Mouse (Mus musculus): Measurements from ENCODE around the gene Sgms1. TPM values are rescaled to one million over a fixed set of nuclear protein-coding genes. Genes with fewer than 3 reads are reported as not detected.
"Not testable (repeated sequence)": the region's sequence is repeated elsewhere in the genome, so short reads cannot be mapped to it uniquely, and the experiment has no call there.

The Sgms1 gene
- polyA plus RNA-seq, 1 experiment = 42.2 TPM

DNA sequence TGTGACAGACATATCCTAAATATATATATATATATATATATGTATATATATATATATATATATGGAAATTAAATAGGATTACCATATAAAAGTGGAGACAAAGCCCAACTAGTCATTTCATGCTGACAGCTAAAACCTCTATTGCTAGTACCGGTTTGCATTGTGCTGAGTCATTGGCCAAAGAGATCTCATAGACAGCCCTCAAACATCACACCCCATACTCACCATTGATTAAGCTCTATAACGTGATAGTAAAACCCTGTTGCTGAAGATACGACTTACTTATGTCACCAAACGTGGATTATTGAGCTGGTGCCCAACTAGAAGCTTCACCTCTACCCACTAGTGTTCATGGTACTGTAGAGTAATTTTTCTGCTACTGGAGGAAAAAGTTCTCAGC, 298.7 kb downstream of the Sgms1 start:
- no peak overlapping the region for H3K27ac ChIP-seq (ENCODE audit: insufficient read depth, low read length)
- TF ChIP-seq POLR2A (IDR thresholded peaks at IDR 0.05; ENCODE audit: low read depth, low read length) = no peak
- TF ChIP-seq CTCF (IDR thresholded peaks at IDR 0.05; ENCODE audit: borderline replicate concordance, insufficient read depth, low read length) = no peak
- no peak overlapping the region for H3K4me3 ChIP-seq (ENCODE audit: insufficient read depth, low read length)
- H3K4me1 ChIP-seq (ENCODE audit: control insufficient read depth, insufficient read depth, low read length) = no peaks in the 10 kb centered on the region

DNA sequence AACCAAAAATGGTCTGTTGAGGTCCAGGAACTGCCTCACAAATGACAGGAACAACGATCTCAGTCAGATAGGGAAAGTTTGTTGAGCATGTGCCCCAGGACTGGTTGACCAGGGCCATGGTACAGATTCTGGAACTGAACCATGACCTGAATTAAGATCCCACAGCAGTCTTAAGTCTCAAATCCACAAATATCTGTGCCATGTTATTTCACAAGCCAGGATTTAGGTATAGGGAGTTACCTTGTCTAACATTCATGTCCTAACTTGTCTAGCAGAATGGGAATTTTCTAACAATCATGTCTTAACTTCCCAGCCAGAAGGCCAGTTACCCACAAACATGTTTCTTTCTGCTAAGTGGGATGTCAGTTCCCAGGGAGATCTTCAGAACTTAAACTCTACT, 300.9 kb downstream of the Sgms1 start:
- Histone ChIP-seq H3K4me3 (ENCODE audit: insufficient read depth, low read length) (no peak overlapping the region), H3K27ac (ENCODE audit: insufficient read depth, low read length) (no peak overlapping the region), H3K4me1 (ENCODE audit: control insufficient read depth, insufficient read depth, low read length) (no peaks in the 10 kb centered on the region)
- TF ChIP-seq CTCF (IDR thresholded peaks at IDR 0.05; ENCODE audit: borderline replicate concordance, insufficient read depth, low read length) (no peak), POLR2A (IDR thresholded peaks at IDR 0.05; ENCODE audit: low read depth, low read length) (no peak)

DNA sequence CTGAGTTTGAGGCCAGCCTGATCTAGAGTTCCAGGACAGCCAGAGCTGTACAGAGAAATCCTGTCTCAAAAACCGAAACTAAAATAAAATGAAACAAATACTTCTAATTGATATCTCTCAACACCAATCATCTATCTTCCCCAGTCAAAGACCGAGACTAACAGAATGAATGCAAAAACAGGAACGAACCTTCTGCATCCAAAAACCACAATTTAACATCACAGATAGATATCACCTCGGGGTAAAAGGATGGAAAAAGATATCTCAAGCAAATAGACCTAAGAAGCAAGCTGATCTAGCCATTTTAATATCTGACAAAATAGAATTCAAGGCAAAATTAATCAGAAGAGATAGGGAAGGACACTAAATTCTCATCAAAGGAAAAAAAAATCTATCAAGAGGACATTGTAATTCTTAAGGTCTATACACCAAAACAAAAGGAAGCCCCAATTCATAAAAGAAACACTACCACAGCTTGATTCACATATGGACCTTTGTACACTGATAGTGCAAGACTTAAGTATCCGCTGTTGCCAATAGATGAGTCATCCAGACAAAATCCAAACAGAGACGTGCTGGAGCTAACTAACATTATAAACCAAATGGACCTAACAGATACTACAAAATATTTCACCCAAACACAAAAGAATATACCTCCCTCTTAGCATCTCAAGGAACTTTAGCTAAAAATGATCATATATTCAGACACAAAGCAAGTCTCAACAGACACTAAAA, 301.6 kb downstream of the Sgms1 start:
- Histone ChIP-seq H3K4me1 (ENCODE audit: control insufficient read depth, insufficient read depth, low read length) (no peaks in the 10 kb centered on the region), H3K27ac (ENCODE audit: insufficient read depth, low read length) (no peak overlapping the region), H3K4me3 (ENCODE audit: insufficient read depth, low read length) (no peak overlapping the region)
- no peak for TF ChIP-seq POLR2A (IDR thresholded peaks at IDR 0.05; ENCODE audit: low read depth, low read length)
- TF ChIP-seq CTCF (IDR thresholded peaks at IDR 0.05; ENCODE audit: borderline replicate concordance, insufficient read depth, low read length) = no peak

DNA sequence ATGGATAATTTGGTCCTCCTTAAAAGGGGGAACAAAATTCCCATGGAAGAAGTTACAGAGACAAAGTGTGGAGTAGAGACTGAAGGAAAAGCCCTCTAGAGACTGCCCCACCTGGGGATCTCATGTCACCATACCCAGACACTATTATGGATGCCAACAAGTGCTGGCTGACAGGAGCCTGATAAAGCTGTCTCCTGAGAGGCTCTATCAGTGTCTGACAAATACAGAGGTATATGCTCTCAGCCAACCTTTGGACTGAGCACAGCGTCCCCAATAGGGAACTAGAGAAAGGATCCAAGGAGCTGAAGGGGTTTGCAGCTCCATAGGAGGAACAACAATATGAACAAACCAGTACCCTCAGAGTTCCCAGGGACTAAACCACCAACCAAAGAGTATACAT, 304.7 kb downstream of the Sgms1 start:
- H3K4me3 ChIP-seq (ENCODE audit: insufficient read depth, low read length); H3K27ac ChIP-seq (ENCODE audit: insufficient read depth, low read length); H3K4me1 ChIP-seq (ENCODE audit: control insufficient read depth, insufficient read depth, low read length): not testable (repeated sequence)

Other genes starting within 250 kb of the Sgms1 start
- 446 and 530 TPM in 2 replicates for gene Rpl9-ps6, start 76.9 kb upstream of the Sgms1 start, polyA plus RNA-seq (2011; ENCODE audit: insufficient read length, low read depth, missing spikeins)
- 50.8 and 53.2 TPM in 2 replicates for gene Minpp1, start 96.1 kb upstream of the Sgms1 start, polyA plus RNA-seq (2011; ENCODE audit: insufficient read length, low read depth, missing spikeins)
- 24.5 and 25.2 TPM in 2 replicates for gene Papss2, start 206.1 kb upstream of the Sgms1 start, polyA plus RNA-seq (2011; ENCODE audit: insufficient read length, low read depth, missing spikeins)

Measured in embryonic fibroblast, embryonic 13.5 days (primary cell).